Mouse (Mus musculus): Measurements from ENCODE around the gene Cchcr1. TPM values are rescaled to one million over a fixed set of nuclear protein-coding genes. Genes with fewer than 3 reads are reported as not detected.

Gene Cchcr1
- total and polyA plus RNA-seq, 3 experiments, result 12.5 to 18.7 (median 13.3) TPM

DNA sequence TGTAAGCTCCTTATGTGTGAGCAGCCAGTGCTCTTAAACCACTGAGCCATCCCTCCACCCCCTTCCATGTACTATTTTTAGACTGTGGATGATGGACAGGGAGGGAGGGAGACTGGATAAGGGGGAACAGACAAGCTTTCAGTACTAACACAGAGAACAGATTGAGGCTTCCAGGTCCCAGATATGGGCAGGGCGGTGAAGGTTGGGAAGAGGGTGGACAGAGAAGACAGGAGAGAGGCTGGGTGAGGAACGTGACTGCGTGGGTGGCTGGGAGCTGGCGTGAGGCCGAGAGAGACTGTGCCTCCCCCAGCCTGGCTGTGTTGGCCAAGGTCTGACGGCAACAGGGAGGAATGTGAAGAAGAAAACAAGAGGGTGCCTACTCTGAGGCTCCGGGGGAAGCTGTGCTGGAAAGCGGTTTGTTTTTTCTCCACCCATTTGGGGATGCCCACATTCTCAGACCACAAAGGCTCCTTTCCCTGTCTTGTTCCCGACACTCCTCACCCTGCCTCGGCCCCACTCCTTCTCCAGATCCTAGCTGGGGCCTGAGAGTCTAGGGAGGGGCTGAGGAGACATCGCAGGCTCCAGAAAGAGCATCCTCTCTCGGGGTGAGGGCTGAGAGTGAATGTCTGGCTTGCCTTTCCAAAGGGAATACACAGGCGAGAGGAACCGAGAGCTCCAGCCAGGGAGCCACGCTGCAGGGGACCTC, 32.7 kb downstream of the Cchcr1 start:
- ATAC-seq (ENCODE audit: extremely low read depth, insufficient number of reproducible peaks, low FRiP score, poor library complexity, severe bottlenecking) (no peak), DNase-seq (ENCODE audit: low spot score) (no peak)
- TF ChIP-seq POLR2AphosphoS5 (IDR thresholded peaks at IDR 0.05; ENCODE audit: insufficient replicate concordance, low read depth, low read length), result no peak
- TF ChIP-seq GATA2 (IDR thresholded peaks at IDR 0.05; ENCODE audit: borderline replicate concordance, low read depth, low read length), result no peak
- no peak for TF ChIP-seq TAL1 (conservative IDR thresholded peaks at IDR 0.05; ENCODE audit: low read depth, low read length)
- no peak for TF ChIP-seq CTCF (IDR thresholded peaks at IDR 0.05; ENCODE audit: low read depth, low read length)
- TF ChIP-seq GATA1 (IDR thresholded peaks at IDR 0.05; ENCODE audit: borderline replicate concordance, low read length), result no peak
- Histone ChIP-seq H3K27me3 (ENCODE audit: insufficient read depth, low read length) (peaks cover 6% of the 10 kb centered on the region; the same call in 1 of the 2 replicates), H3K9me3 (replicated peaks) (no peaks in the 10 kb centered on the region), H3K36me3 (replicated peaks) (no peaks in the 10 kb centered on the region), H3K4me1 (ENCODE audit: insufficient read depth, low read depth, low read length) (no peaks in the 10 kb centered on the region), H3K4me3 (ENCODE audit: low read depth, low read length) (no peak overlapping the region)

DNA sequence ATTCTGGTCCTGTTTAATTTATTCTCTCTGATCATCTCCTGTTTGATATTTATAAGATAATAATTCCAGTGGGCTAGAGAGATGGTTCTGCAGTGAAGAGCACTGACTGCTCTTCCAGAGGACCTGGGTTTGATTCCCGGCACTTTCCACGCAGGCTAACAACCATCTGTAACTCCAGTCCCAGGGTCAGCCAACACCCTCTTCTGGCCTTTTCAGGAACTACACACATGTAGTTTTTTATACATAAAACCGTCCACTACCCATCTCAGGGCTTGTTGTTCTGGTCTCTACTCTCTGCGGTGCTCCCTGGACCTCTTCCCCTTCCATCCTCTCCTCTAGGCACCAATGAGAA, 33.2 kb downstream of the Cchcr1 start:
- ATAC-seq (ENCODE audit: extremely low read depth, insufficient number of reproducible peaks, low FRiP score, poor library complexity, severe bottlenecking) (no peak), DNase-seq (ENCODE audit: low spot score) (no peak)
- TF ChIP-seq CTCF (IDR thresholded peaks at IDR 0.05; ENCODE audit: low read depth, low read length) (no peak), GATA2 (IDR thresholded peaks at IDR 0.05; ENCODE audit: borderline replicate concordance, low read depth, low read length) (no peak), TAL1 (conservative IDR thresholded peaks at IDR 0.05; ENCODE audit: low read depth, low read length) (no peak), GATA1 (IDR thresholded peaks at IDR 0.05; ENCODE audit: borderline replicate concordance, low read length) (no peak), POLR2AphosphoS5 (IDR thresholded peaks at IDR 0.05; ENCODE audit: insufficient replicate concordance, low read depth, low read length) (no peak)
- no peak overlapping the region for H3K4me3 ChIP-seq (ENCODE audit: low read depth, low read length)
- H3K9me3 ChIP-seq (replicated peaks), result no peaks in the 10 kb centered on the region
- peaks cover 6% of the 10 kb centered on the region; the same call in 1 of the 2 replicates for H3K27me3 ChIP-seq (ENCODE audit: insufficient read depth, low read length)
- no peaks in the 10 kb centered on the region for H3K36me3 ChIP-seq (replicated peaks)
- no peaks in the 10 kb centered on the region for H3K4me1 ChIP-seq (ENCODE audit: insufficient read depth, low read depth, low read length)

DNA sequence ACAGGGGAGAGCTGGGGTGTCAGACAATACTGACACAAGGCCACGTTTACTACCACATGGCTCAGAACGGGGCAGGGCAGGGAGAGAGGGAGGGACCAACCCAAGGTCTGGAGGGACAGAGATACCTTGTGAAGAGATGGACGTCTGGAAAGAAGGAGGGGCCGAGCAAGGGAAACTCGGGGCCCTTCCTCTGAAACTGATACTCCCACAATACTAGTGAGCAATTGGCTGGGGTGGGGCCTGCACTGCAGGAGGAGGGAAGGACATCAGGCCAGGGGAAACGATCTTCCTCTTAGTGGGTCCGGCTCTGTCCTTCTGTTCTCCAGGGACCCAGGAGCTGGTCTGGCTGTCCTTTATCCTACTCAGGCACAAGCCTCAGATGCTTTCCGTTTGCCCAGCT, 34.0 kb downstream of the Cchcr1 start:
- TF ChIP-seq GATA2 (IDR thresholded peaks at IDR 0.05; ENCODE audit: borderline replicate concordance, low read depth, low read length) (no peak), GATA1 (IDR thresholded peaks at IDR 0.05; ENCODE audit: borderline replicate concordance, low read length) (no peak), TAL1 (conservative IDR thresholded peaks at IDR 0.05; ENCODE audit: low read depth, low read length) (no peak), POLR2AphosphoS5 (IDR thresholded peaks at IDR 0.05; ENCODE audit: insufficient replicate concordance, low read depth, low read length) (no peak), CTCF (IDR thresholded peaks at IDR 0.05; ENCODE audit: low read depth, low read length) (no peak)
- DNase-seq (ENCODE audit: low spot score) (no peak), ATAC-seq (ENCODE audit: extremely low read depth, insufficient number of reproducible peaks, low FRiP score, poor library complexity, severe bottlenecking) (no peak)
- Histone ChIP-seq H3K9me3 (replicated peaks) (no peaks in the 10 kb centered on the region), H3K27me3 (ENCODE audit: insufficient read depth, low read length) (peaks cover 7% of the 10 kb centered on the region; the same call in 1 of the 2 replicates), H3K36me3 (replicated peaks) (no peaks in the 10 kb centered on the region), H3K4me1 (ENCODE audit: insufficient read depth, low read depth, low read length) (no peaks in the 10 kb centered on the region), H3K4me3 (ENCODE audit: low read depth, low read length) (no peak overlapping the region)

DNA sequence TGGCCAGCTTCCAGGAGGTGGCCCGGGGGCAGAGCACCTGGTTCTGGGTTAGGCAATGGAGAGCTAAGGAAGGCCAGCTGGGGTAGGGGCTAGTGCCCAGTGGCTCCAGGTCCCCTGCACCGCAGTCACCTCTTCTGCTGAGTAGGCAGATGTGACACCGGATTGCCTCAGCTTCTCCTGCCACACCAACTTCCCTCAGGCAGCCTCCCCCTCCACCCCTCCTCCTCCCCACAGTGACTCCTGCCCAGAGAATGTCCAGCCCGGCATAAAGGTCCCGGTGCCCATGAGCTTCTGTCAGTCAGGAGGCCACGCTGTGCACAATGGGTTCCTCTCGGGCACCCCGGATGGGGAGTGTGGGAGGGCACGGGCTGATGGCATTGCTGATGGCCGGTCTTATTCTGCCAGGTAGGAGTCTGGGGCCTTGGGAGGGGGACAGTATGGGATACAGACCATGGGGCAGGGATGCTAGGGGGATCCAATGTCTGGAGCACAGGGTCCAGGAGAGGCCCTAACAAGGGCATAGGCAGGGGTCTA, 35.0 kb downstream of the Cchcr1 start, which contains the start of gene Cdsn:
Gene Cdsn, plus strand, starts transcription at position 248 of the 534 bp plus-strand sequence.
- H3K27me3 ChIP-seq (ENCODE audit: insufficient read depth, low read length), result peaks cover 7% of the 10 kb centered on the region; the same call in 1 of the 2 replicates
- no peaks in the 10 kb centered on the region for H3K4me1 ChIP-seq (ENCODE audit: insufficient read depth, low read depth, low read length)

DNA sequence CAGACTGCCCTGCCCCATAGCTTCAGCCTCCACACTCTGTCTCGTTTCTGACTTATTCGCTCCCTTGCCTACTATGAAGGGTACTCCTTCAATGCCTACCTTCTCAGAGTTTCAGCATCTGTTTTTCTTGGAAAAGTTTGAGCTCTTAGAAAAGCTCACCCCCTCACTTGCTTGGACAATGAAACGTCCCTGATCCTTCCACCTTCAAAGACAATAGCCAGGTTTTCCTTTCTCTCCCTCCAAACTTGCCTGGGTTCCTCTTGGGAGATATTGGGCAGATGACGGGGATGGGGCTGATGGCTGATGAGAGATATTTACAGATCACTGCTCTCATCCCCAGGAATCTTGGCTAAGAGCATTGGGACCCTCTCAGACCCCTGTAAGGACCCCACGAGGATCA, 37.4 kb downstream of the Cchcr1 start:
- DNase-seq (ENCODE audit: low spot score) (no peak), ATAC-seq (ENCODE audit: extremely low read depth, insufficient number of reproducible peaks, low FRiP score, poor library complexity, severe bottlenecking) (no peak)
- no peaks in the 10 kb centered on the region for H3K36me3 ChIP-seq (replicated peaks)
- peaks cover 7% of the 10 kb centered on the region; the same call in 1 of the 2 replicates for H3K27me3 ChIP-seq (ENCODE audit: insufficient read depth, low read length)
- no peak for TF ChIP-seq GATA1 (IDR thresholded peaks at IDR 0.05; ENCODE audit: borderline replicate concordance, low read length)
- no peak for TF ChIP-seq POLR2AphosphoS5 (IDR thresholded peaks at IDR 0.05; ENCODE audit: insufficient replicate concordance, low read depth, low read length)
- TF ChIP-seq CTCF (IDR thresholded peaks at IDR 0.05; ENCODE audit: low read depth, low read length), result no peak
- no peak for TF ChIP-seq GATA2 (IDR thresholded peaks at IDR 0.05; ENCODE audit: borderline replicate concordance, low read depth, low read length)
- no peak for TF ChIP-seq TAL1 (conservative IDR thresholded peaks at IDR 0.05; ENCODE audit: low read depth, low read length)
- no peaks in the 10 kb centered on the region for H3K4me1 ChIP-seq (ENCODE audit: insufficient read depth, low read depth, low read length)
- H3K4me3 ChIP-seq (ENCODE audit: low read depth, low read length), result no peak overlapping the region
- H3K9me3 ChIP-seq (replicated peaks), result 0 out of 2 replicates have a peak, but pooled peaks cover 3% of the 10 kb centered on the region

More for the DNA sequence above, 35.0 kb downstream of the Cchcr1 start, which contains the start of gene Cdsn:
- TF ChIP-seq GATA1 (IDR thresholded peaks at IDR 0.05; ENCODE audit: borderline replicate concordance, low read length), result no peak
- no peak for TF ChIP-seq POLR2AphosphoS5 (IDR thresholded peaks at IDR 0.05; ENCODE audit: insufficient replicate concordance, low read depth, low read length)
- TF ChIP-seq TAL1 (conservative IDR thresholded peaks at IDR 0.05; ENCODE audit: low read depth, low read length), result no peak
- no peaks in the 10 kb centered on the region for H3K36me3 ChIP-seq (replicated peaks)
- ATAC-seq (ENCODE audit: extremely low read depth, insufficient number of reproducible peaks, low FRiP score, poor library complexity, severe bottlenecking) (no peak), DNase-seq (ENCODE audit: low spot score) (no peak)
- H3K9me3 ChIP-seq (replicated peaks), result 0 out of 2 replicates have a peak, but pooled peaks cover 3% of the 10 kb centered on the region
- H3K4me3 ChIP-seq (ENCODE audit: low read depth, low read length), result no peak within 1 kb of the TSS

DNA sequence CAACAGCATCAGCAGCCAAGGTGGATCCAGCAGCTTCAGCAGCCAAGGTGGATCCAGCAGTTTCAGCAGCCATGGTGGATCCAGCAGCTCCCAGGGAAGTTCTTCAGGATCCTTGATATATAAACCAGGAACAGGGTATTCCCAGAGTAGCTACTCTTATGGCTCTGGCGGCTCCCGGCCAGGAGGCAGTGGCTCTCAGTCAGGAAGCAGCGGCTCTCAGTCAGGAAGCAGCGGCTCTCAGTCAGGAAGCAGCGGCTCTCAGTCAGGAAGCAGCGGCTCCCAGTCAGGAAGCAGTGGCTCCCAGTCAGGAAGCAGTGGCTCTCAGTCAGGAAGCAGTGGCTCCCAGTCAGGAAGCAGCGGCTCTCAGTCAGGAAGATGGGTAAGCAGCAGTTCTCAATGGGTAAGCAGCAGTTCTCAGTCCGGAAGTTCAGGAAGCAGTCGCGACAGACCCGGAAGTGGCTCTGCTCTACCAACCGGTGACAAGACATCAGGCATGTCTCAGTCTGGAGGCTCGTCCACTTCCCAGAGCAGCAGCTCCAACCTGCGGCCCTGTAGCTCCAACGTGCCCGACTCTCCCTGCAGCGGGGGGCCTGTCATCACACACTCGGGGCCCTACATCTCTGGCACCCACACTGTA, 38.0 kb downstream of the Cchcr1 start:
- DNase-seq (ENCODE audit: low spot score) (no peak), ATAC-seq (ENCODE audit: extremely low read depth, insufficient number of reproducible peaks, low FRiP score, poor library complexity, severe bottlenecking) (no peak)
- TF ChIP-seq TAL1 (conservative IDR thresholded peaks at IDR 0.05; ENCODE audit: low read depth, low read length) (no peak), GATA1 (IDR thresholded peaks at IDR 0.05; ENCODE audit: borderline replicate concordance, low read length) (no peak), POLR2AphosphoS5 (IDR thresholded peaks at IDR 0.05; ENCODE audit: insufficient replicate concordance, low read depth, low read length) (no peak), CTCF (IDR thresholded peaks at IDR 0.05; ENCODE audit: low read depth, low read length) (no peak), GATA2 (IDR thresholded peaks at IDR 0.05; ENCODE audit: borderline replicate concordance, low read depth, low read length) (no peak)
- no peak overlapping the region for H3K4me3 ChIP-seq (ENCODE audit: low read depth, low read length)
- peaks cover 7% of the 10 kb centered on the region; the same call in 1 of the 2 replicates for H3K27me3 ChIP-seq (ENCODE audit: insufficient read depth, low read length)
- no peaks in the 10 kb centered on the region for H3K36me3 ChIP-seq (replicated peaks)
- 0 out of 2 replicates have a peak, but pooled peaks cover 3% of the 10 kb centered on the region for H3K9me3 ChIP-seq (replicated peaks)
- no peaks in the 10 kb centered on the region for H3K4me1 ChIP-seq (ENCODE audit: insufficient read depth, low read depth, low read length)
